Mouse (Mus musculus) liver, postnatal 0 days (tissue): ENCODE results near the gene Ccrl2.

Experiments
- CTCF ChIP-seq: sonication (generic); IDR thresholded peaks from 2 replicates; pipeline ENCODE4 v1.5.1; 2016; ENCODE audit warnings: antibody characterized with exemption, low read depth
- EP300 ChIP-seq: IDR thresholded peaks from 2 replicates; pipeline ENCODE4 v1.6.1; 2016; ENCODE audit warnings: antibody characterized with exemption, low read depth, mild to moderate bottlenecking

GRCm38 (mm10) chr9:111070546-111070961 is 13.2 kb upstream of the Ccrl2 start:
- no peak for TF ChIP-seq EP300
- TF ChIP-seq CTCF = peak; percentile 84
